Mouse (Mus musculus) CH12.LX (cell line): ENCODE results near the gene Col4a2.
A peak's percentile ranks its signal among the peaks of the same experiment; 100 is the strongest.

ENCODE experiments used
- CTCF ChIP-seq, 2 experiments: IDR thresholded peaks in 1 of 2; conservative IDR thresholded peaks in 1 of 2; 2 replicates each; pipeline ENCODE4 v1.5.1; 2011 to 2012; ENCODE audit warnings: low read depth in 2 of 2, low read length in 2 of 2, improper control_type of control experiment in 1 of 2, inconsistent platforms in 1 of 2, mild to moderate bottlenecking in 1 of 2, moderate library complexity in 1 of 2
- EP300 ChIP-seq: IDR thresholded peaks from 2 replicates; pipeline ENCODE4 v1.6.1; 2011; ENCODE audit warnings: low read length, improper control_type of control experiment
- GABPA ChIP-seq: IDR thresholded peaks from 2 replicates; pipeline ENCODE4 v1.6.1; 2012; ENCODE audit warnings: low read depth, low read length, improper control_type of control experiment, inconsistent platforms; ENCODE audit not compliant: insufficient replicate concordance
- HCFC1 ChIP-seq: IDR thresholded peaks from 2 replicates; pipeline ENCODE4 v1.6.1; 2012; ENCODE audit warnings: low read depth, mild to moderate bottlenecking, inconsistent platforms, low read length, improper control_type of control experiment
- MEF2A ChIP-seq: IDR thresholded peaks from 2 replicates; pipeline ENCODE4 v1.6.1; 2014; ENCODE audit warnings: low read depth, mild to moderate bottlenecking, inconsistent platforms, low read length, improper control_type of control experiment, borderline replicate concordance
- MYC ChIP-seq: IDR thresholded peaks from 2 replicates; pipeline ENCODE4 v1.6.1; 2011; ENCODE audit warnings: low read depth, mild to moderate bottlenecking, improper control_type of control experiment, low read length
- NELFE ChIP-seq: IDR thresholded peaks from 2 replicates; pipeline ENCODE4 v1.6.1; 2011; ENCODE audit warnings: low read depth, low read length, improper control_type of control experiment
- POLR2A ChIP-seq: IDR thresholded peaks from 2 replicates; pipeline ENCODE4 v1.6.1; 2011; ENCODE audit warnings: low read depth, mild to moderate bottlenecking, improper control_type of control experiment, low read length
- UBTF ChIP-seq: IDR thresholded peaks from 2 replicates; pipeline ENCODE4 v1.6.1; 2012; ENCODE audit warnings: low read depth, mild to moderate bottlenecking, inconsistent platforms, low read length, improper control_type of control experiment, moderate library complexity
- USF2 ChIP-seq: conservative IDR thresholded peaks from 2 replicates; pipeline ENCODE4 v1.6.1; 2011; ENCODE audit warnings: low read depth, low read length, improper control_type of control experiment
- ZC3H11A ChIP-seq: IDR thresholded peaks from 2 replicates; pipeline ENCODE4 v1.6.1; 2012; ENCODE audit warnings: low read depth, mild to moderate bottlenecking, inconsistent platforms, low read length, improper control_type of control experiment
- ZKSCAN1 ChIP-seq: IDR thresholded peaks from 2 replicates; pipeline ENCODE4 v1.6.1; 2012; ENCODE audit warnings: low read depth, inconsistent platforms, low read length, improper control_type of control experiment, borderline replicate concordance
- ZNF384 ChIP-seq: IDR thresholded peaks from 2 replicates; pipeline ENCODE4 v1.6.1; 2012; ENCODE audit warnings: low read depth, low read length, improper control_type of control experiment, inconsistent platforms

GRCm38 (mm10) chr8:11430688-11431087, 118.1 kb downstream of the Col4a2 start:
- TF ChIP-seq ZNF384: no peak
- no peak for TF ChIP-seq MYC
- no peak for TF ChIP-seq ZKSCAN1
- peak; percentile 51 to 74; a peak in 3 of 4 replicates for TF ChIP-seq CTCF (conservative IDR thresholded peaks at IDR 0.05 in 1 of 2, IDR thresholded peaks at IDR 0.05 in 1 of 2; ENCODE audit: low read depth in 2 of 2, low read length in 2 of 2)
- no peak for TF ChIP-seq ZC3H11A
- TF ChIP-seq UBTF: no peak
- TF ChIP-seq MEF2A: no peak
- no peak for TF ChIP-seq GABPA
- no peak for TF ChIP-seq POLR2A
- no peak for TF ChIP-seq EP300
- no peak for TF ChIP-seq NELFE
- no peak for TF ChIP-seq USF2
- no peak for TF ChIP-seq HCFC1
